Mouse (Mus musculus) limb, embryonic 10.5 days (tissue): ENCODE measurements around the gene Pfkfb4. TPM values are rescaled to one million over a fixed set of nuclear protein-coding genes. Genes with fewer than 3 reads are reported as not detected.

ENCODE experiments used
- DNase-seq: peaks from one replicate; pipeline ENCODE4 v3.0.0-alpha.2; 2017; ENCODE audit warnings: low spot score
- H3K27ac ChIP-seq: fragments of 300-500 bp; sonication (generic); 2 replicates; pipeline ENCODE4 v1.5.1; 2016; ENCODE audit warnings: mild to moderate bottlenecking
- H3K27me3 ChIP-seq: fragments of 300-500 bp; sonication (generic); 2 replicates; pipeline ENCODE4 v1.6.1; 2016; ENCODE audit warnings: low read depth, mild to moderate bottlenecking; ENCODE audit not compliant: poor library complexity, severe bottlenecking
- H3K36me3 ChIP-seq: fragments of 300-500 bp; sonication (generic); 2 replicates; pipeline ENCODE4 v1.6.1; 2016; ENCODE audit warnings: mild to moderate bottlenecking, moderate library complexity
- H3K4me1 ChIP-seq: fragments of 300-500 bp; sonication (generic); 2 replicates; pipeline ENCODE4 v1.6.1; 2016
- H3K4me3 ChIP-seq: fragments of 300-500 bp; sonication (generic); 2 replicates; pipeline ENCODE4 v1.5.1; 2016; ENCODE audit warnings: mild to moderate bottlenecking, moderate library complexity
- H3K9me3 ChIP-seq: fragments of 300-500 bp; sonication (generic); replicated peaks from 2 replicates; pipeline ENCODE4 v1.6.1; 2016; ENCODE audit warnings: mild to moderate bottlenecking
- WGBS: fragments of 180-500 bp; shearing (Covaris S2); methylation state at CpG from one replicate; pipeline ENCODE4 v1.1.7; 2016; 5-methylcytosine and 5-hydroxymethylcytosine counted together
- polyA plus RNA-seq: library from polyadenylated mRNA; unstranded; fragments of >200 nt; fragmentation: Nextera tagmentation; extraction: Ambion mirVana; gene quantifications from 2 replicates; pipeline ENCODE4 v1.2.1, GENCODE M21; 2016

Pfkfb4 gene
- polyA plus RNA-seq, 1 experiment from 2014 or later: 14.6 TPM

DNA sequence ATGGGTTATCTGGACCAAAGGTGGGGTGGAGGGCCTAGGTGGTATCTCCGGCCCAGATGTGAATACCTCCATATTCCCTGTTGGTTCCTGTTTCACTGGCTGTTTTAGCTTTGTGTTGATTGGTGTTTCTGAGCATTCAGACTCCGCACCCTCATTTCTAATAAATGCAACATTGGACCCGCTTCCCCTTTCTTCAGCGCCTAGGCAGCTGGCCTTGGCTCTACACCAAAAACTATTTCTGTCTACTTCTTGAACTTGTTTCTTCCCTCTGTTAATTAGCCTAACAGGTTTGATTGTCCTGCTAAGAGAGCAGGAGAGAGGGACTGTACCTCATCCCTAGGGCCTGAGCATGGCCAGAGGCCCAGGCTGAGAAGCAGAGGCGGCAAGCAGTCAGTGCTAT lies 66.0 kb downstream of the Pfkfb4 start:
- peaks cover 74% of the 10 kb centered on the region for H3K36me3 ChIP-seq

DNA sequence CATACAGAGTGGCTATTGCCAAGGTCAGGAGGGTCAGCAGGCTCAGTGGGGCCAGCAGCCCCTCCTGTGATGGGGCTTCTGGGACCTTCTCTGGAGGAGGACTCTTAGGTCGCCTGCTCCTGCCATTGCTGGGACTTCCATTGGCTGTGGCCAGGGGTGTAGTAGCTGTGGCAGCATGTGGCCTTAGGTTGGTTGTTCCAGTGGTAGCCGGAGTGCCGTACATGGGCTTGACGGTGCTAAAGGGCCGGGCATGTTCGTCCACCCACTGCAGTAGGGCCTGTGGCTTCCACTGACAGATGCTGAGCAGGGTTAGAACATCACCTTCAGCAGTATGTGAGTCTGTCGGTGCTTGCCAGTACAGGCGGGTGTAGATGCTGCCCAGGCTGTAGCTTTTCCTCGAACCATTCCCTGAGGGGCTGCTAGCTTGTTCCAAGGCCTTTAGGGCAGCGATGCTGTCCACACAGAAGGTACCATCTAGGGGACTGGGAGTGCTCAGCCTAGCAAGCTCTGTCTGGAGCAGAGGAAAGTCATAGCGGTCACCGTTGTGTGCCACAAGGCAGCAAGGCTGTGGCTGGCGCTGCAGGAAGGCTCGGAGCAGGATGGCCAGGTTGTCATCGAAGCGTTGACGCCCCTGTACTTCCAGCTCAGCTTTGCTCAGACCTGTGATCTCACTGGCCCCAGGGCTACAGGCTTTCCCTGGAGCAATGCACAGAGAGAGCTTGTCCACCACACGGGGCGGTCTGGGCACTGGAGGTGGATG lies 66.6 kb downstream of the Pfkfb4 start:
- 0 out of 2 replicates have a peak overlapping the region, but pooled peaks have one; percentile 84 for H3K27ac ChIP-seq
- H3K36me3 ChIP-seq: peaks cover 75% of the 10 kb centered on the region
- DNase-seq: no peak
- no peaks in the 10 kb centered on the region for H3K27me3 ChIP-seq
- WGBS: 93% methylated on average over 19 of the region's 19 CpGs
- no peaks in the 10 kb centered on the region for H3K9me3 ChIP-seq
- H3K4me3 ChIP-seq: 0 out of 2 replicates have a peak overlapping the region, but pooled peaks have one; percentile 39
- H3K4me1 ChIP-seq: peaks cover 32% of the 10 kb centered on the region

More for the DNA sequence above, 66.0 kb downstream of the Pfkfb4 start:
- Histone ChIP-seq H3K4me1 (peaks cover 34% of the 10 kb centered on the region), H3K27ac (no peak overlapping the region), H3K9me3 (no peaks in the 10 kb centered on the region), H3K4me3 (no peak overlapping the region), H3K27me3 (no peaks in the 10 kb centered on the region)
- DNase-seq: no peak
- 95% methylated on average over 5 of the region's 5 CpGs for WGBS

DNA sequence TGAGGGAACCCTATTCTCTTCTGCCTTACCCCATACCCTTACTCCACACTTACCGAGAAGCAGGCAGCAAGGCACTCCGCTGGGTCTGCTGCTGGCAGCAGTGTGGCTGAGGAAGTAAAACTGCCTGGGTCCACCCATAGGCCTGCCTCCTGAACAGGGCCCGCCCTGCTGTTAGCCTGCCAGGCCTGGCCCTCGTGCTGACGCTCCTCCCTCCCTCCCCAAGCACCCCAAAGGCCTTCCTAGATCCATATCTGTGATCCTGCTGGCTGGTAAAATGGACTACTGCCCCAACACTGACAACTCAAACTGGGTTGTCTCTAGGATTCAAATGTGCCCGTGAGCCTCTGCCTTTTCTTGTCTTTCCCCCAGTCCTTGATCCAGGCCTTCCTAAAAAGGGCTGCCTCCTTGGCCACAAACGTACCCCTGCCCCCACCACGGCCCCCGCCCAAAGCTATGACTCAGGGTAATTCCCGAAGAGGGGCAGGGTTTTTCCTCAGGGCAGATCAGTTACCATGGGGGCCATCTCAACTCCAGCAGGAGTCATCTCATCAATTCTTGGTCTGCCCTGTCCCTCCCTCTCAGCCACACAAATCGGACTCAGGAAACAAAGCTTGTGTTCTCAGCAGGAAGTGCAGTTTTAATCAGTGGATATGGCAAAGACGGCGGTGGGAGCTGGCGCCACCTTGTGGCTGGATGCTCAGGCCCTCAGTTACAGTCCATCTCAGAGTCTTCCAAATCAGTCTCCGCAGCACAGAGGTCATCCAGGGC lies 67.7 kb downstream of the Pfkfb4 start, which contains the start of gene Trex1:
TSS of gene Trex1 (minus strand) at position 599 of the 768 bp plus-strand sequence.
- no peaks in the 10 kb centered on the region for H3K27me3 ChIP-seq
- H3K36me3 ChIP-seq: peaks cover 86% of the 10 kb centered on the region
- H3K4me3 ChIP-seq: peak within 1 kb of the TSS; percentile 39
- peak; percentile 89 for DNase-seq
- peaks cover 29% of the 10 kb centered on the region for H3K4me1 ChIP-seq
- no peaks in the 10 kb centered on the region for H3K9me3 ChIP-seq
- 28% methylated on average over 15 of the region's 15 CpGs for WGBS
- peak within 1 kb of the TSS; percentile 84 for H3K27ac ChIP-seq

DNA sequence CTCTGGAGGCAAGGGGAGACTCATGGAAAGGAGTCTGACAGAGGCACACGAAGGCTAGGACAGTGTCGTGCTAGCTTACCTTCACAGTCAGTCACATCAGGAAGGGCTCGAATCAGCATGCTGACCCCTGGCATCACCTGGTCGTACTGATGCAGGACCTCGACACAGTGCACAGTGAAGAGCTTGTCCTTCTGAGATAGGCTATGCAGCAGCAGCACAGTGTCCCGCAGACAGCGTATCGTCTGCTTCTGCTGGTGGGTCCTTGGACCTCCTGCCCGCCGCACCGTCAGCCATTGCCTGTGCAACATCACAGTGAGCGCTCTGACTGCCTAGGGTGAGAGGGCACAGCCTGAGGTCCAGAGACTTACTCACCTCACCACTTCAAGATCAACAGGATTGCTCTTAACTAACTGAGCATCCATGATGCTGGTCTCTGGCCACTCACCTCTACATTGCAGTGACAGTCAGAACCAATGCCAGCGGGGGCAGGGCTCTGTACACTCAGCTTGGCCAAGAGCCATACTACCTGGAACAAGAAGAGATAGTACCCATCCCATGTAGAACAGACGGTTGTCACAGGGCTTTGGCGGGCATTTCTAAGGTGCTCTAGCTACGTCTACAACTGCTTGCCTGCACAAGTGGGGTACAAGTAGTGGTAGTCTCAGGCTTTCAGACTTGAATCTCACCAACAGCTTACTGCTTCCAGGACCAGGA lies 68.8 kb downstream of the Pfkfb4 start:
- no peaks in the 10 kb centered on the region for H3K9me3 ChIP-seq
- 92% methylated on average over 16 of the region's 16 CpGs for WGBS
- no peaks in the 10 kb centered on the region for H3K27me3 ChIP-seq
- no peak for DNase-seq
- peaks cover 18% of the 10 kb centered on the region for H3K4me1 ChIP-seq
- H3K4me3 ChIP-seq: no peak overlapping the region
- H3K27ac ChIP-seq: peak overlapping the region; percentile 84; the same call in 1 of the 2 replicates
- H3K36me3 ChIP-seq: peaks cover 93% of the 10 kb centered on the region

DNA sequence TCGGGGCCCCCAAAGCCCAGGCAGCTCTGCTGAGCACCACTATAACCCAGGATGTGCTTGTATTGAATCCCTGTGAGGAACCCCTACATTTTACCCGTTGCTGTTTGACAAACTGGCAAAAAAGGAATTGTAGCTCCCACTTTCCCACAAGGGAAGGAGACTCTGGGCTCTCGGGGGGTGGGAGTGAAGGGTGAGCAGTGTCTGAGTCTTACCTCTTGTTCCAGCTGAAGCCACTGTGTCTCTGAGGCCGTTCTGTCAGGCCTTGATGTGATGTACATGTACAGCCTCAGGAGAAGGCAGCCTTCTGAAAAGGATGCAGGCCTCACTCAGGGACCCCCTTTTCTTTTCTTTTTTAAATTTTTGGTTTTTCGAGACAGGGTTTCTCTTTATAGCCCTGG lies 69.3 kb downstream of the Pfkfb4 start:
- H3K36me3 ChIP-seq: peaks cover 95% of the 10 kb centered on the region

DNA sequence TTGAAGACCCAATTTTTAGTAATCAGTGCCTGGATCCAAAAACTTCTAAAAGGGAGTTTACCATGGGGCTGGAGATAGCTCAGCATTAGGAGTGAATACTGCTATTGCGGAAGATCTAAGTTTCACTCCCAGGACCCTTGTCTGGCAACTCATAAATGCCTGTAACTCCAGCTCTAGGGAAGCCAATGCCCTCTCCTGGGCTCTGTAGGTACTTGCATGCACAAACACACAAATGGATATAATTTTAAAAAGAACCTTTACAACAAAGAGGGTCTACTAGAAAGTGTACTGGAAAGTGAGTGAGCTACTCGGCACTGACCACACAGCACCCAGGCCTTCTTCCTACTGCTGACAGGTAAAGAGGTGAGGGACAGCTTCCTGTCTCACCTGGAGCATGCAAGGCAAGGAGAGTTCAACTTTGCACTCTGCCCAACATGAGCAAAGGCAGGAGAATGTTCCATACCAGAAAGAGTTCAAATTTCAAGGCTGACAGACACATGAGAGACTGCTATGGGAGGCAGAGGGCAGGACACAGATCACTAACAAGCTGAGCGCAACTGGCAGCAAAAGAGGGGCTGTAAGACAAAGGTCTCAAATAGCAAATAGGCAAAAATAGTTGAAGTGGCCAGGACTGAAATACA lies 76.6 kb downstream of the Pfkfb4 start:
- peaks cover 90% of the 10 kb centered on the region for H3K36me3 ChIP-seq

More for the DNA sequence above, 69.3 kb downstream of the Pfkfb4 start:
- Histone ChIP-seq H3K9me3 (no peaks in the 10 kb centered on the region), H3K27ac (no peak overlapping the region), H3K4me1 (peaks cover 17% of the 10 kb centered on the region), H3K27me3 (no peaks in the 10 kb centered on the region), H3K4me3 (no peak overlapping the region)
- no peak for DNase-seq
- WGBS: 89% methylated on average over 5 of the region's 5 CpGs

DNA sequence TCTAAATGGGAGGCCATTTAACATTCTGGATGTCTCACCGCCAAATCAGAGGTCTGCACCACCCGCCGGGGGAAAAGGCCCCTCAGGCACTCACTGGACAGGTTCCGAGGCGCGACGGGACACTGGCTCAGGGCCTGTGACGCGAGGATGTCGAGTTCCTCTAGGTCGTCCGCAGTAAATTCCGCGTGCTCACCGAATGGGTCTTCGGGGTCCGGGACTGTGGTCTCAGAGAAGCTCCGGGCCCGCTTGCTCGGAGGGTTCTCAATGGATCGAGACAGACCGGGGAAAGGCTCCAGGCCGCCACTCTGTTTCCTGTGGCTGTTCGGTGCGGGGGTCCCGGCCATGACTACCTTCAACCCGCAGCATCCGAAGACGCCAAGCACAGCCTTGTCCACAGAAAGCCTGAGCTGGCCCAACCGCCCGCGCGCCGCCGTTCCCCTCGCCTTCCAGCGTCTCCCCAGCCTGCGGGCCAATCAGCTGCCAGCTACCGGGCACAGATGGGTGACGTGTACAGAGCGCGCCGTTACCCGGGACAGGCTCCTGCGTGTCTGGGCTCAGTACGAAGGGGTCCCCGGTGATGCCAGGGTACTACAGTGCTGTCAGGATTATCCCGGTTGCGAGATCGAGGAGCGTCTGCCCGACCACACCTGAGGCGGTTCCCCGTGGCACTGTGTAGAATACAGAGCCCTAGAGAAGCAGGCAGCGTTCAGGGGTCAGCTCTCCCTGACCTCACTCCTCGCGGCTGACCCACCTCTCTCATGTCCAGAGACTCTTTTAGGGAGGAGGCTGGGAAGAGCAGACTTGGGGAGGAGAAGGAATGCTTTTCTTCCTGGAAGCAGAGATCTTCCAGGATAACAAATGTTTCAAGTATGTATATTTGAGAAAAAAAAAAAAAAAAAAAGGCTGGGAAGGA lies 82.3 kb downstream of the Pfkfb4 start, which contains the start of gene Atrip:
TSS of gene Atrip (minus strand) at position 464 of the 913 bp plus-strand sequence.
- H3K36me3 ChIP-seq: peaks cover 48% of the 10 kb centered on the region
- under 1% methylated on average over 57 of the region's 57 CpGs for WGBS
- H3K4me1 ChIP-seq: peaks cover 20% of the 10 kb centered on the region
- H3K4me3 ChIP-seq: peak within 1 kb of the TSS; percentile 79
- peak; percentile 94 for DNase-seq
- H3K27ac ChIP-seq: peak within 1 kb of the TSS; percentile 90
- H3K27me3 ChIP-seq: no peaks in the 10 kb centered on the region
- no peaks in the 10 kb centered on the region for H3K9me3 ChIP-seq

More for the DNA sequence above, 76.6 kb downstream of the Pfkfb4 start:
- Histone ChIP-seq H3K4me3 (no peak overlapping the region), H3K27me3 (no peaks in the 10 kb centered on the region), H3K4me1 (peaks cover 9% of the 10 kb centered on the region), H3K27ac (no peak overlapping the region), H3K9me3 (no peaks in the 10 kb centered on the region)
- WGBS: 92% methylated on average over 3 of the region's 3 CpGs
- DNase-seq: no peak

DNA sequence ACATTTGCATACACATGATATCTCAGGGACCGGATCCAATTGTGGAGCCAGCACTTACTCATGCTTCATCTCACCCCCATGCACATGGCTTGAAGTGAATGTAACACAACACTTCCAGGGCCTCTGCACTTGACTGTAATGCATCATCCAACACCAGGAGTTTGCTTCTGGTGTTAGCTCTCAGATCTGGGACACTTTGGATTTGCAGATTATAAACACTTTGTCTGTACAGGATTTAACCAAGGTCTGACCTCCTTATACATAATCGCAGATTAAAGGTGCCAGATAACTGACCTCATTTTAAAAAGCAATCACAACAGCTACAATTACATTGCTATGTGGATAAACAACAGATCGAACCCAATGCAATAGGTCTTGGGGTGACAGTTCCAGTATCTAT lies 88.9 kb downstream of the Pfkfb4 start:
- peaks cover 16% of the 10 kb centered on the region for H3K4me1 ChIP-seq
- H3K27ac ChIP-seq: no peak overlapping the region
- peaks cover 36% of the 10 kb centered on the region for H3K36me3 ChIP-seq
- H3K4me3 ChIP-seq: no peak overlapping the region
- H3K27me3 ChIP-seq: no peaks in the 10 kb centered on the region
- no peaks in the 10 kb centered on the region for H3K9me3 ChIP-seq
- no peak for DNase-seq
- 98% methylated on average over 3 of the region's 3 CpGs for WGBS

DNA sequence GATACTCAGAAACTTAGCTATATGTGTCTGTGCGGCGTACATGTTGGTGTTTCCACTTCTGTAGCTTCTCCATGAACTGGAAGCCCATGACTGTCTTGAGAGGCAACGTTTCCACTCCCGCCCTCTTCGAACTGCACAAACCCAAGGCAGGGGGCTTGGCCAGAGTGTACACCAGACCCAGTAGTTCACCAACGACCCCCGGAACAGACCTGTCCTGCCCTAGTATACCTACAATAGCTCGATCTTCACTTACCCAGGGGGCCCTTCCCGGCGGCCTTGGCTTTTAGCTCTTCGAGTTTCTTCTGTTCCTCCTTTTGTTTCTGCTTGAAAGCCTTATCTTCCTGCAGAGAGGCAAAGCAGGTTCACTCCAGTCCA lies 90.2 kb downstream of the Pfkfb4 start:
- no peaks in the 10 kb centered on the region for H3K9me3 ChIP-seq
- DNase-seq: no peak
- peak overlapping the region; percentile 85 for H3K4me3 ChIP-seq
- peak overlapping the region; percentile 91 for H3K27ac ChIP-seq
- WGBS: 7% methylated on average over 11 of the region's 11 CpGs
- H3K27me3 ChIP-seq: no peaks in the 10 kb centered on the region
- H3K36me3 ChIP-seq: peaks cover 36% of the 10 kb centered on the region
- peaks cover 16% of the 10 kb centered on the region for H3K4me1 ChIP-seq
